Mouse (Mus musculus): ENCODE data around the gene Coro1a. TPM values are rescaled to one million over a fixed set of nuclear protein-coding genes. Genes with fewer than 3 reads are reported as not detected.

Coro1a gene
- 120 and 192 TPM in 2 replicates for polyA plus RNA-seq (2015; fragmentation: Nextera tagmentation; extraction: Ambion mirVana)

- Histone ChIP-seq H3K9me3 (replicated peaks) (no peaks in the 10 kb centered on the region), H3K27ac (replicated peaks) (no peak within 1 kb of the TSS), H3K4me2 (no peak within 1 kb of the TSS), H3K36me3 (no peaks in the 10 kb centered on the region), H3K4me3 (replicated peaks) (no peak within 1 kb of the TSS), H3K9ac (replicated peaks) (no peak within 1 kb of the TSS), H3K4me1 (peaks cover 22% of the 10 kb centered on the region), H3K27me3 (replicated peaks) (no peaks in the 10 kb centered on the region)
- ATAC-seq (ENCODE audit: low FRiP score), result no peak
- WGBS, result 91% methylated on average over 19 of the region's 19 CpGs
Observed at GRCm38 (mm10) chr7:126707442-126708174, at the start of gene Coro1a. Gene Coro1a, minus strand, starts transcription at chr7:126707787.

GRCm38 (mm10) chr7:126754866-126755265, 47.3 kb upstream of the Coro1a start:
- Histone ChIP-seq H3K36me3 (no peaks in the 10 kb centered on the region), H3K27ac (replicated peaks) (peak overlapping the region; percentile 41; the same call in 1 of the 2 replicates), H3K9ac (replicated peaks) (peak overlapping the region; percentile 7; the same call in 1 of the 2 replicates), H3K4me2 (peak overlapping the region; percentile 38), H3K27me3 (replicated peaks) (no peaks in the 10 kb centered on the region), H3K4me3 (replicated peaks) (no peak overlapping the region), H3K4me1 (peaks cover 7% of the 10 kb centered on the region), H3K9me3 (replicated peaks) (no peaks in the 10 kb centered on the region)
- no peak for ATAC-seq (ENCODE audit: low FRiP score)
- under 1% methylated on average over 9 of the region's 9 CpGs for WGBS

GRCm38 (mm10) chr7:126749582-126750343, 42.2 kb upstream of the Coro1a start:
- H3K9me3 ChIP-seq (replicated peaks), result no peaks in the 10 kb centered on the region
- no peak overlapping the region for H3K27ac ChIP-seq (replicated peaks)
- no peaks in the 10 kb centered on the region for H3K27me3 ChIP-seq (replicated peaks)
- WGBS, result 96% methylated on average over 17 of the region's 17 CpGs
- H3K4me3 ChIP-seq (replicated peaks), result no peak overlapping the region
- peaks cover 5% of the 10 kb centered on the region; the same call in 1 of the 2 replicates for H3K4me1 ChIP-seq
- H3K4me2 ChIP-seq, result no peak overlapping the region
- H3K9ac ChIP-seq (replicated peaks), result no peak overlapping the region
- H3K36me3 ChIP-seq, result no peaks in the 10 kb centered on the region
- no peak for ATAC-seq (ENCODE audit: low FRiP score)

- no peak overlapping the region for H3K4me3 ChIP-seq (replicated peaks)
- H3K4me1 ChIP-seq, result no peaks in the 10 kb centered on the region
- H3K9me3 ChIP-seq (replicated peaks), result no peaks in the 10 kb centered on the region
- no peaks in the 10 kb centered on the region for H3K36me3 ChIP-seq
- no peak for ATAC-seq (ENCODE audit: low FRiP score)
- no peak overlapping the region for H3K9ac ChIP-seq (replicated peaks)
- no peaks in the 10 kb centered on the region for H3K27me3 ChIP-seq (replicated peaks)
- H3K27ac ChIP-seq (replicated peaks), result no peak overlapping the region
- WGBS, result 74% methylated on average over 7 of the region's 7 CpGs
- no peak overlapping the region for H3K4me2 ChIP-seq
Observed at GRCm38 (mm10) chr7:126748824-126749223, 41.2 kb upstream of the Coro1a start.

GRCm38 (mm10) chr7:126746798-126747197, 39.2 kb upstream of the Coro1a start:
- Histone ChIP-seq H3K4me1 (no peaks in the 10 kb centered on the region), H3K36me3 (no peaks in the 10 kb centered on the region), H3K4me2 (no peak overlapping the region), H3K27me3 (replicated peaks) (no peaks in the 10 kb centered on the region), H3K27ac (replicated peaks) (no peak overlapping the region), H3K9ac (replicated peaks) (no peak overlapping the region), H3K4me3 (replicated peaks) (no peak overlapping the region), H3K9me3 (replicated peaks) (no peaks in the 10 kb centered on the region)
- 51% methylated on average over 6 of the region's 6 CpGs for WGBS
- ATAC-seq (ENCODE audit: low FRiP score), result no peak

GRCm38 (mm10) chr7:126746066-126746465, 38.5 kb upstream of the Coro1a start:
- Histone ChIP-seq H3K36me3 (no peaks in the 10 kb centered on the region), H3K4me3 (replicated peaks) (no peak overlapping the region), H3K4me1 (no peaks in the 10 kb centered on the region), H3K4me2 (no peak overlapping the region), H3K27ac (replicated peaks) (no peak overlapping the region), H3K9ac (replicated peaks) (no peak overlapping the region), H3K9me3 (replicated peaks) (no peaks in the 10 kb centered on the region), H3K27me3 (replicated peaks) (no peaks in the 10 kb centered on the region)
- ATAC-seq (ENCODE audit: low FRiP score), result no peak
- WGBS, result 93% methylated on average over 12 of the region's 12 CpGs

GRCm38 (mm10) chr7:126741964-126742482, 34.4 kb upstream of the Coro1a start:
- H3K36me3 ChIP-seq, result no peaks in the 10 kb centered on the region
- H3K27me3 ChIP-seq (replicated peaks), result no peaks in the 10 kb centered on the region
- WGBS, result 94% methylated on average over 13 of the region's 13 CpGs
- H3K9ac ChIP-seq (replicated peaks), result no peak overlapping the region
- H3K4me2 ChIP-seq, result no peak overlapping the region
- H3K27ac ChIP-seq (replicated peaks), result no peak overlapping the region
- ATAC-seq (ENCODE audit: low FRiP score), result no peak
- H3K4me1 ChIP-seq, result no peaks in the 10 kb centered on the region
- no peak overlapping the region for H3K4me3 ChIP-seq (replicated peaks)
- H3K9me3 ChIP-seq (replicated peaks), result no peaks in the 10 kb centered on the region

- no peaks in the 10 kb centered on the region for H3K27me3 ChIP-seq (replicated peaks)
- 89% methylated on average over 5 of the region's 5 CpGs for WGBS
- H3K4me2 ChIP-seq, result no peak overlapping the region
- no peak for ATAC-seq (ENCODE audit: low FRiP score)
- H3K4me1 ChIP-seq, result no peaks in the 10 kb centered on the region
- H3K27ac ChIP-seq (replicated peaks), result no peak overlapping the region
- H3K9ac ChIP-seq (replicated peaks), result no peak overlapping the region
- no peak overlapping the region for H3K4me3 ChIP-seq (replicated peaks)
- no peaks in the 10 kb centered on the region for H3K9me3 ChIP-seq (replicated peaks)
- H3K36me3 ChIP-seq, result no peaks in the 10 kb centered on the region
Observed at GRCm38 (mm10) chr7:126741452-126741851, 33.9 kb upstream of the Coro1a start.

GRCm38 (mm10) chr7:126740977-126741376, 33.4 kb upstream of the Coro1a start:
- Histone ChIP-seq H3K4me2 (no peak overlapping the region), H3K27me3 (replicated peaks) (no peaks in the 10 kb centered on the region), H3K4me3 (replicated peaks) (no peak overlapping the region), H3K27ac (replicated peaks) (no peak overlapping the region), H3K36me3 (no peaks in the 10 kb centered on the region), H3K9me3 (replicated peaks) (no peaks in the 10 kb centered on the region), H3K9ac (replicated peaks) (no peak overlapping the region), H3K4me1 (no peaks in the 10 kb centered on the region)
- ATAC-seq (ENCODE audit: low FRiP score), result no peak
- 80% methylated on average over 5 of the region's 5 CpGs for WGBS

GRCm38 (mm10) chr7:126740132-126740735, 32.6 kb upstream of the Coro1a start:
- no peak for ATAC-seq (ENCODE audit: low FRiP score)
- Histone ChIP-seq H3K9me3 (replicated peaks) (no peaks in the 10 kb centered on the region), H3K27ac (replicated peaks) (no peak overlapping the region), H3K4me1 (no peaks in the 10 kb centered on the region), H3K4me2 (no peak overlapping the region), H3K4me3 (replicated peaks) (no peak overlapping the region), H3K9ac (replicated peaks) (no peak overlapping the region), H3K36me3 (no peaks in the 10 kb centered on the region), H3K27me3 (replicated peaks) (no peaks in the 10 kb centered on the region)
- 78% methylated on average over 13 of the region's 13 CpGs for WGBS

- Histone ChIP-seq H3K4me2 (no peak overlapping the region), H3K9ac (replicated peaks) (no peak overlapping the region), H3K27ac (replicated peaks) (no peak overlapping the region), H3K9me3 (replicated peaks) (no peaks in the 10 kb centered on the region), H3K27me3 (replicated peaks) (no peaks in the 10 kb centered on the region), H3K36me3 (no peaks in the 10 kb centered on the region), H3K4me1 (no peaks in the 10 kb centered on the region), H3K4me3 (replicated peaks) (no peak overlapping the region)
- WGBS, result 87% methylated on average over 17 of the region's 17 CpGs
- no peak for ATAC-seq (ENCODE audit: low FRiP score)
Observed at GRCm38 (mm10) chr7:126739551-126739950, 32.0 kb upstream of the Coro1a start.

Measured in neural tube, embryonic 15.5 days (tissue).